Mouse (Mus musculus) CH12.LX (cell line): ENCODE measurements at regions not wholly inside any gene's neighbourhood (a gene's known extent, or its start where the extent isn't known, plus 50 kb on each side); places are given as distances from the start of the nearest gene placed in this dataset.

Experiments
- DNase-seq: peaks from one replicate; pipeline ENCODE4 v3.0.0-alpha.2; 2013; ENCODE audit errors: extremely low read depth
- H3K27ac ChIP-seq: 2 replicates; pipeline ENCODE4 v1.5.1; 2012; ENCODE audit warnings: low read depth, mild to moderate bottlenecking, control low read depth, moderate library complexity; ENCODE audit not compliant: insufficient read depth
- H3K27me3 ChIP-seq: replicated peaks from 2 replicates; pipeline ENCODE3; 2012; ENCODE audit warnings: inconsistent platforms
- H3K36me3 ChIP-seq, 2 experiments: replicated peaks in 1 of 2; 2 replicates each; pipeline versions ENCODE3 to v1.6.1; 2012; ENCODE audit warnings: inconsistent platforms in 1 of 2, low read length in 1 of 2, mild to moderate bottlenecking in 1 of 2, mixed read lengths in 1 of 2, moderate library complexity in 1 of 2; ENCODE audit not compliant: control insufficient read depth in 1 of 2, insufficient read depth in 1 of 2
- H3K4me1 ChIP-seq, 2 experiments: 2 replicates each; pipeline ENCODE4 v1.6.1; 2012; ENCODE audit warnings: inconsistent platforms in 1 of 2, moderate library complexity in 1 of 2; ENCODE audit not compliant: insufficient read depth in 2 of 2, control insufficient read depth in 1 of 2
- H3K4me2 ChIP-seq: 2 replicates; pipeline ENCODE4 v1.6.1; 2012; ENCODE audit warnings: low read depth, mild to moderate bottlenecking, control low read depth; ENCODE audit not compliant: poor library complexity, insufficient read depth, severe bottlenecking
- H3K4me3 ChIP-seq, 3 experiments: fragments of 150-350 bp in 1 of 3; sonication (generic) in 1 of 3; replicated peaks in 1 of 3; 2 replicates each; pipeline versions ENCODE3 to v1.5.1; 2011 to 2012; ENCODE audit warnings: low read depth in 2 of 3, low read length in 2 of 3, mild to moderate bottlenecking in 2 of 3, moderate library complexity in 2 of 3, control low read depth in 1 of 3, improper control_type of control experiment in 1 of 3, inconsistent platforms in 1 of 3, mixed read lengths in 1 of 3; ENCODE audit not compliant: poor library complexity in 1 of 3
- H3K79me2 ChIP-seq: replicated peaks from 2 replicates; pipeline ENCODE4 v1.6.1; 2012; ENCODE audit warnings: mild to moderate bottlenecking, moderate library complexity; ENCODE audit not compliant: control insufficient read depth, poor library complexity, insufficient read depth, severe bottlenecking; ENCODE audit errors: extremely low read depth
- H3K9ac ChIP-seq: 2 replicates; pipeline ENCODE4 v1.6.1; 2012; ENCODE audit warnings: low read depth, mild to moderate bottlenecking, control low read depth, moderate library complexity; ENCODE audit not compliant: insufficient read depth
- H3K9me3 ChIP-seq: replicated peaks from 2 replicates; pipeline ENCODE3; 2012; ENCODE audit warnings: low read length, inconsistent platforms, mixed read lengths
- CHD1 ChIP-seq: IDR thresholded peaks from 2 replicates; pipeline ENCODE4 v1.6.1; 2012; ENCODE audit warnings: low read depth, low read length, improper control_type of control experiment, inconsistent platforms
- CTCF ChIP-seq, 2 experiments: IDR thresholded peaks in 1 of 2; conservative IDR thresholded peaks in 1 of 2; 2 replicates each; pipeline ENCODE4 v1.5.1; 2011 to 2012; ENCODE audit warnings: low read depth in 2 of 2, low read length in 2 of 2, improper control_type of control experiment in 1 of 2, inconsistent platforms in 1 of 2, mild to moderate bottlenecking in 1 of 2, moderate library complexity in 1 of 2
- E2F4 ChIP-seq: IDR thresholded peaks from 2 replicates; pipeline ENCODE4 v1.6.1; 2011; ENCODE audit warnings: low read depth, low read length, improper control_type of control experiment; ENCODE audit not compliant: insufficient replicate concordance
- ETS1 ChIP-seq: conservative IDR thresholded peaks from 2 replicates; pipeline ENCODE4 v1.6.1; 2012; ENCODE audit warnings: low read depth, mild to moderate bottlenecking, inconsistent platforms, low read length, improper control_type of control experiment, moderate library complexity
- GABPA ChIP-seq: IDR thresholded peaks from 2 replicates; pipeline ENCODE4 v1.6.1; 2012; ENCODE audit warnings: low read depth, low read length, improper control_type of control experiment, inconsistent platforms; ENCODE audit not compliant: insufficient replicate concordance
- JUN ChIP-seq: IDR thresholded peaks from 2 replicates; pipeline ENCODE4 v1.6.1; 2011; ENCODE audit warnings: low read depth, mild to moderate bottlenecking, low read length, improper control_type of control experiment, moderate library complexity; ENCODE audit not compliant: insufficient read depth
- JUND ChIP-seq: conservative IDR thresholded peaks from 2 replicates; pipeline ENCODE4 v1.6.1; 2011; ENCODE audit warnings: low read depth, low read length, improper control_type of control experiment
- MAZ ChIP-seq: IDR thresholded peaks from 2 replicates; pipeline ENCODE4 v1.6.1; 2012; ENCODE audit warnings: low read depth, mild to moderate bottlenecking, inconsistent platforms, low read length, improper control_type of control experiment, moderate library complexity
- NELFE ChIP-seq: IDR thresholded peaks from 2 replicates; pipeline ENCODE4 v1.6.1; 2011; ENCODE audit warnings: low read depth, low read length, improper control_type of control experiment
- NRF1 ChIP-seq: IDR thresholded peaks from 2 replicates; pipeline ENCODE4 v1.6.1; 2014; ENCODE audit warnings: low read depth, mild to moderate bottlenecking, inconsistent platforms, low read length, improper control_type of control experiment, moderate library complexity
- PAX5 ChIP-seq: IDR thresholded peaks from 2 replicates; pipeline ENCODE4 v1.6.1; 2012; ENCODE audit warnings: low read length, inconsistent platforms, mixed read lengths
- POLR2A ChIP-seq: IDR thresholded peaks from 2 replicates; pipeline ENCODE4 v1.6.1; 2011; ENCODE audit warnings: low read depth, mild to moderate bottlenecking, improper control_type of control experiment, low read length
- RAD21 ChIP-seq: IDR thresholded peaks from 2 replicates; pipeline ENCODE4 v1.6.1; 2011; ENCODE audit warnings: low read depth, mild to moderate bottlenecking, low read length, improper control_type of control experiment, moderate library complexity
- RCOR1 ChIP-seq: conservative IDR thresholded peaks from 2 replicates; pipeline ENCODE4 v1.6.1; 2012; ENCODE audit warnings: low read depth, mild to moderate bottlenecking, inconsistent platforms, low read length, improper control_type of control experiment
- SMC3 ChIP-seq: IDR thresholded peaks from 2 replicates; pipeline ENCODE4 v1.6.1; 2011; ENCODE audit warnings: low read depth, low read length, improper control_type of control experiment
- TBP ChIP-seq: conservative IDR thresholded peaks from 2 replicates; pipeline ENCODE4 v1.6.1; 2011; ENCODE audit warnings: low read depth, low read length, improper control_type of control experiment
- TCF12 ChIP-seq: IDR thresholded peaks from 2 replicates; pipeline ENCODE4 v1.6.1; 2014; ENCODE audit warnings: low read depth, mild to moderate bottlenecking, inconsistent platforms, low read length, improper control_type of control experiment
- UBTF ChIP-seq: IDR thresholded peaks from 2 replicates; pipeline ENCODE4 v1.6.1; 2012; ENCODE audit warnings: low read depth, mild to moderate bottlenecking, inconsistent platforms, low read length, improper control_type of control experiment, moderate library complexity
- USF1 ChIP-seq: IDR thresholded peaks from 2 replicates; pipeline ENCODE4 v1.6.1; 2014; ENCODE audit warnings: low read depth, mild to moderate bottlenecking, inconsistent platforms, low read length, improper control_type of control experiment
- USF2 ChIP-seq: conservative IDR thresholded peaks from 2 replicates; pipeline ENCODE4 v1.6.1; 2011; ENCODE audit warnings: low read depth, low read length, improper control_type of control experiment
- ZKSCAN1 ChIP-seq: IDR thresholded peaks from 2 replicates; pipeline ENCODE4 v1.6.1; 2012; ENCODE audit warnings: low read depth, inconsistent platforms, low read length, improper control_type of control experiment, borderline replicate concordance
- dilution Hi-C: fragments of 300-500 bp; cut with MboI; formaldehyde crosslinking; loops from 2 replicates; pipeline ENCODE4 v1.14.3; 2020; ENCODE audit warnings: low sequenced_read_pairs; ENCODE audit not compliant: extremely low pct_unique_long_range_greater_than_20kb, extremely low pct_ligation_motif_present
- in situ Hi-C: fragments of 300-500 bp; cut with MboI; formaldehyde crosslinking; loops from 3 replicates; pipeline ENCODE4 v1.14.3; 2019; ENCODE audit warnings: low sequenced_read_pairs, low pct_ligation_motif_present, low pct_unique_long_range_greater_than_20kb, mixed read lengths

DNA sequence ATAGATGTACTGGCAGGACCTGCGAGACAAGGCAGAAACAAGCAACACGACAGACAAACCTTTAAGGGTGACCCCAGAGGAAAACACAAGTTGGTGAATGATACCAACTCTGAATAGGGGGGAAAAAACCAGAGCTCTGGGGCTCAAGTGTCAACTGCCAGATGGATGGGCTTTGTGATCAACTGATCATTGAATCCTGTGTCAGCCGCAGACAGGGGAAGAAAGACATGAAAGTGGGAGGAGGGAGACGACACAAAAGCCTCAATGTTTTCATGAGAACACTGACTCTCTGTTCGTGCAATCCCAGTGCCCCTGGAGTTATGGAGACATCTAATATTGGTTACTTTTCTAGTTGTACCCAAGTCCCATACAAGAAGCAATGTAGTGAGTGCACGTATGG lies 593.8 kb downstream of the Tmem114 start:
- dilution Hi-C loops: no loop called here
- no peak overlapping the region for H3K4me3 ChIP-seq
- H3K4me2 ChIP-seq: no peak overlapping the region
- H3K36me3 ChIP-seq: no peaks in the 10 kb centered on the region
- no peak for DNase-seq
- H3K27ac ChIP-seq: no peak overlapping the region
- no peaks in the 10 kb centered on the region for H3K27me3 ChIP-seq
- in situ Hi-C loops: no loop called here
- no peaks in the 10 kb centered on the region for H3K4me1 ChIP-seq
- TF ChIP-seq E2F4 (no peak), GABPA (no peak), POLR2A (no peak), JUND (no peak)
- TF ChIP-seq, all 38 proteins: peak for 0
- Histone ChIP-seq H3K9me3 (peaks cover 75% of the 10 kb centered on the region), H3K9ac (no peak overlapping the region), H3K79me2 (no peaks in the 10 kb centered on the region)

DNA sequence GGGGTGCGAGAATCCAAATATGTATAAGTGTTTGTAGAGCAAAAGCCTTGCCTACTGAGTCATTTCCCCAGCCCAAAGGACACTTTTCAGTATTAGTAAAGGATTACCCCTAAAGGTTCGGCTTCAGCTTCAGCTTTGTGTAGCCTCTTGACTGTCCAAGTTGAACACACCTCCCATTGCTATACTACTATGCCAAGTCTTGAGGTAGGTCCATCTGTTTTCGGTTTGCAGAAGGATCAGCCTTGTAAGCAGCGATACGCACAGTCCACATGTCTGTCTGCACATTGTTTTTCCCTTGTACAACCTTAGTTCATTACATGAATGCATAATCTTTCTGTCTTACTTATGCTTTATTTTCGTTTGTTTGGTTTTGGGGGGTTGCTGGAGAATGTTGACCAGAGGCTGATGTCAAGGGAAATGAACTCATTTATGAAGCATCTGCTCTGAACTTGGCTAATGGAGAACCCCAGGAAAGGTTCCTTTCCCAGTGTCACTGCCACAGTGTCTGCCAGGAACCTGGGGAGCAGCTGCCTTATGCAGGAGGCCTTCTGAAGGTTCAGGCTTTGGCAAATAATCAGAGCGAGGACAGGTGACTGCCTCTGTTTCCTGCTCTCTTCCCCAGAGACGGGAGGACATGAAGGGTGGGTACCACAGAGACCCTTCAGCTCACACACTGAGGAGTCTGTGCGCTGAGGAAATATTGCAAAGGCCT lies 594.8 kb downstream of the Tmem114 start:
- no peaks in the 10 kb centered on the region for H3K4me1 ChIP-seq
- no peaks in the 10 kb centered on the region for H3K36me3 ChIP-seq
- H3K27ac ChIP-seq: no peak overlapping the region
- H3K27me3 ChIP-seq: no peaks in the 10 kb centered on the region
- TF ChIP-seq RAD21 (no peak), JUN (no peak), MAZ (no peak), USF2 (no peak), ETS1 (no peak), CTCF (conservative IDR thresholded peaks at IDR 0.05 in 1 of 2, IDR thresholded peaks at IDR 0.05 in 1 of 2; ENCODE audit: low read depth in 2 of 2, low read length in 2 of 2) (no peak), UBTF (no peak), ZKSCAN1 (no peak), USF1 (no peak), TBP (no peak), RCOR1 (no peak), PAX5 (no peak), SMC3 (no peak), TCF12 (no peak), CHD1 (no peak), NRF1 (no peak), NELFE (no peak)
- DNase-seq: no peak
- in situ Hi-C loops (no loop called here), dilution Hi-C loops (no loop called here)
- H3K4me2 ChIP-seq: no peak overlapping the region
- no peak overlapping the region for H3K4me3 ChIP-seq
- H3K9ac ChIP-seq: no peak overlapping the region
- H3K79me2 ChIP-seq: no peaks in the 10 kb centered on the region
- H3K9me3 ChIP-seq: peaks cover 79% of the 10 kb centered on the region
